In the genomic region with DNA sequence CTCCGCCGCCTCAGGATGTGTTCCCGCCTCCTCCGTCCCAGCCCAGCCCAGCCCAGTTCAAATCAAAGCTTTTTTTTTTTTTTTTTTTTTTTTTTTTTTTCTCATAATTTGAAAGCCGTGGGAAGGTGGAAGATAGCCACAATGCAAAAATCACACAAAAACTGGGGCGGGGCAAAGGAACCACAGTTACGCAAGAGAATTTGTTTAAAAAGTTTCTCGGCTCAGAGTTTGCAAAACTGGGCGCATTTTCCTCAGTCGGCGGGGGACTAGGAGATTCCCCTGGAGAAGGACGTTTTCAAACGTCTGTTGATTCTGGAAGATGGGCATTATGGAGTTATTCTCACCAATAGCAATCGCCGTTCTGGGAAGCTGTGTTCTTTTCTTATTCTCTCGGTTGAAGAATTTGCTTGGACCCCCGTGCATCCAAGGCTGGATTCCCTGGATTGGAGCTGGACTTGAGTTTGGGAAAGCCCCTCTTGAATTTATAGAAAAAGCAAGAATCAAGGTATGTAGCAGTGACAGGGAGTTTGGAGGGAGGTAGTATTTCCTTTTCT, we compare ENCODE assay signal across 8 mouse cellular contexts. TPM values are rescaled to one million over a fixed set of nuclear protein-coding genes. Genes with fewer than 3 reads are reported as not detected.
DNase-seq lines count a peak whose midpoint lies in the region; ATAC-seq and TF ChIP-seq lines count a peak whose summit lies in the region.

A gene (plus strand): TSS at position 136 of the 554 bp plus-strand sequence.

- H3K36me3 ChIP-seq in kidney, postnatal 0 days (ENCODE audit: insufficient read depth, low read length), result no peaks in the 10 kb centered on the region
- no peaks in the 10 kb centered on the region for H3K36me3 ChIP-seq in hindbrain, postnatal 0 days (ENCODE audit: insufficient read depth, low read length)
- peaks cover 2% of the 10 kb centered on the region; the same call in 1 of the 2 replicates for H3K36me3 ChIP-seq in midbrain, postnatal 0 days (ENCODE audit: insufficient read depth, low read length)

- peak within 1 kb of the TSS; percentile 77 for H3K4me3 ChIP-seq in kidney, postnatal 0 days (replicated peaks; ENCODE audit: low read depth, low read length)
- H3K4me3 ChIP-seq in hindbrain, postnatal 0 days (ENCODE audit: low read length), result peak within 1 kb of the TSS; percentile 93
- peak within 1 kb of the TSS; percentile 91 for H3K4me3 ChIP-seq in midbrain, postnatal 0 days (ENCODE audit: low read depth, low read length)

- peak within 1 kb of the TSS; percentile 48; the same call in 1 of the 2 replicates for H3K27ac ChIP-seq in kidney, postnatal 0 days
- H3K27ac ChIP-seq in hindbrain, postnatal 0 days, result peak within 1 kb of the TSS; percentile 77
- peak within 1 kb of the TSS; percentile 79 for H3K27ac ChIP-seq in midbrain, postnatal 0 days (ENCODE audit: low read depth, low read length)

- no peaks in the 10 kb centered on the region for H3K27me3 ChIP-seq in kidney, postnatal 0 days (ENCODE audit: insufficient read depth, low read length)
- no peaks in the 10 kb centered on the region for H3K27me3 ChIP-seq in hindbrain, postnatal 0 days (ENCODE audit: insufficient read depth, low read length)
- H3K27me3 ChIP-seq in midbrain, postnatal 0 days (ENCODE audit: insufficient read depth, low read length), result no peaks in the 10 kb centered on the region

- ATAC-seq in kidney, postnatal 0 days (replicated peaks; ENCODE audit: low FRiP score, low read depth), result no peak
- peak; percentile 1; the same call in 1 of the 2 replicates for ATAC-seq in hindbrain, postnatal 0 days
- no peak for ATAC-seq in midbrain, postnatal 0 days (ENCODE audit: low FRiP score)
- ATAC-seq in CD4-positive, CD25-positive, alpha-beta regulatory T cell, adult 4 months, result no peak

- H3K4me2 ChIP-seq in kidney, postnatal 0 days (ENCODE audit: low read length), result peak within 1 kb of the TSS; percentile 99
- H3K4me2 ChIP-seq in hindbrain, postnatal 0 days (ENCODE audit: low read depth, low read length), result peak within 1 kb of the TSS; percentile 83
- H3K4me2 ChIP-seq in midbrain, postnatal 0 days (ENCODE audit: low read depth, low read length, poor library complexity, severe bottlenecking), result peak within 1 kb of the TSS; percentile 82

- no peak for DNase-seq in kidney, postnatal 0 days (ENCODE audit: low spot score)
- no peak for DNase-seq in kidney, postnatal 4 days
- DNase-seq in embryo, embryonic 11.5 days (ENCODE audit: low read depth, low spot score), result peak; percentile 7
- DNase-seq in hindbrain, postnatal 0 days (ENCODE audit: low spot score), result peak; percentile 22
- peak; percentile 11 for DNase-seq in midbrain, postnatal 0 days (ENCODE audit: low spot score)
- DNase-seq in thymus, adult 18-20 months, result no peak
- DNase-seq in kidney, postnatal 25 days, result no peak

- H3K9ac ChIP-seq in kidney, postnatal 0 days (ENCODE audit: low read depth, low read length), result peak within 1 kb of the TSS; percentile 66
- peak within 1 kb of the TSS; percentile 87 for H3K9ac ChIP-seq in hindbrain, postnatal 0 days (replicated peaks; ENCODE audit: low read length)
- H3K9ac ChIP-seq in midbrain, postnatal 0 days (replicated peaks; ENCODE audit: low read length, poor library complexity, severe bottlenecking), result peak within 1 kb of the TSS; percentile 90

- no peaks in the 10 kb centered on the region for H3K9me3 ChIP-seq in kidney, postnatal 0 days (replicated peaks; ENCODE audit: low read length)
- H3K9me3 ChIP-seq in hindbrain, postnatal 0 days (ENCODE audit: low read length), result no peaks in the 10 kb centered on the region
- H3K9me3 ChIP-seq in midbrain, postnatal 0 days (ENCODE audit: low read length), result no peaks in the 10 kb centered on the region

- 0 out of 2 replicates have a peak, but pooled peaks cover 7% of the 10 kb centered on the region for H3K4me1 ChIP-seq in kidney, postnatal 0 days (replicated peaks; ENCODE audit: insufficient read depth, low read length)
- peaks cover 10% of the 10 kb centered on the region; the same call in 1 of the 2 replicates for H3K4me1 ChIP-seq in hindbrain, postnatal 0 days (ENCODE audit: insufficient read depth, low read length)
- H3K4me1 ChIP-seq in midbrain, postnatal 0 days (ENCODE audit: insufficient read depth, low read length), result no peaks in the 10 kb centered on the region

- no peak for TF ChIP-seq CTCF in kidney, postnatal 0 days (IDR thresholded peaks at IDR 0.05; ENCODE audit: low read depth)
- TF ChIP-seq CTCF in hindbrain, postnatal 0 days (IDR thresholded peaks at IDR 0.05; ENCODE audit: low read depth), result no peak
- TF ChIP-seq CTCF in midbrain, postnatal 0 days (IDR thresholded peaks at IDR 0.05), result no peak

- under 1% methylated on average over 17 of the region's 17 CpGs for WGBS in kidney, postnatal 0 days
- under 1% methylated on average over 17 of the region's 17 CpGs for WGBS in hindbrain, postnatal 0 days
- under 1% methylated on average over 17 of the region's 17 CpGs for WGBS in midbrain, postnatal 0 days

RNA-seq across cellular contexts. Expression of the gene that starts here (rescaled TPM):
- polyA plus RNA-seq in kidney, postnatal 0 days (2015; fragmentation: Nextera tagmentation; extraction: Ambion mirVana), result 24.0 and 25.0 TPM in 2 replicates
- total RNA-seq in hindbrain, postnatal 0 days (2014; rRNA removed), result 1.2 and 1.9 TPM in 2 replicates
- 13.3 and 16.0 TPM in 2 replicates for polyA plus RNA-seq in hindbrain, postnatal 0 days (2015; fragmentation: Nextera tagmentation; extraction: Ambion mirVana)
- total RNA-seq in midbrain, postnatal 0 days (2014; rRNA removed), result 1.3 and 1.5 TPM in 2 replicates
- polyA plus RNA-seq in midbrain, postnatal 0 days (2015; fragmentation: Nextera tagmentation; extraction: Ambion mirVana), result 5.6 and 6.1 TPM in 2 replicates
- 1 to 10 TPM in 1 of 2 experiments, under 1 TPM in 1; 0.74 to 2.3 TPM for polyA plus RNA-seq in CD4-positive, CD25-positive, alpha-beta regulatory T cell, adult 4 months (2017; shearing (Covaris generic))

Comparison
In these comparisons a context has a peak if more than half of its experiments do, and no peak if none do; other contexts are left out.
1. DNase-seq: peak in embryo, embryonic 11.5 days (single experiment), hindbrain, postnatal 0 days (single experiment) and midbrain, postnatal 0 days (single experiment); none in kidney, postnatal 0 days (single experiment), kidney, postnatal 4 days (0 of 2), thymus, adult 18-20 months (0 of 2) and kidney, postnatal 25 days (0 of 2).
2. Peak in every context shown above with its lines, with median percentiles within 50 percentile points of each other: H3K27ac ChIP-seq, H3K4me2 ChIP-seq, H3K4me3 ChIP-seq and H3K9ac ChIP-seq.